Mouse (Mus musculus): ENCODE measurements around the gene Zc3h12c.

DNA sequence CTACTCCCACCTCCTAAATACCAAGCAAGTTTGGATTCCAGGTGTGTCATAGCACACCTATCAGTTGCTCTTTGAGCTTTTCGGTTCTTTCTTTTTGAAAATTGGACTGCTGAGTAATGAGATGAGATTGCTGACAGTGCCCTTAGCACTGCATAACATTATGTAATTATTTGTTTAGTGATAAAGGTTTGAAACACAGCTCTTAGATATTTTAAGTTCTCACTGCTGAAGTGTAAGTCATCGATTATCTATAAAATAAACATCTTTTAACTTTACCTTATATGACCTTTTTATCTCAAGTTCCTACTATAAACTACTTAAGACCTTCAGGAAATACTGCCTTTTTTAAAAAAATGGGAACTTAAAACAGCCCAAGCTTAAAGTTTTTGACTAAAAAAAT, 86.4 kb downstream of the Zc3h12c start:
- no peak for TF ChIP-seq CTCF (IDR thresholded peaks at IDR 0.05; ENCODE audit: low read depth)
- TF ChIP-seq EP300 (optimal IDR thresholded peaks at IDR 0.05), result no peak
